Mouse (Mus musculus): ENCODE measurements around the gene Olfr777.
"Not testable (repeated sequence)": the region's sequence is repeated elsewhere in the genome, so short reads cannot be mapped to it uniquely, and the experiment has no call there.

Gene Olfr777

DNA sequence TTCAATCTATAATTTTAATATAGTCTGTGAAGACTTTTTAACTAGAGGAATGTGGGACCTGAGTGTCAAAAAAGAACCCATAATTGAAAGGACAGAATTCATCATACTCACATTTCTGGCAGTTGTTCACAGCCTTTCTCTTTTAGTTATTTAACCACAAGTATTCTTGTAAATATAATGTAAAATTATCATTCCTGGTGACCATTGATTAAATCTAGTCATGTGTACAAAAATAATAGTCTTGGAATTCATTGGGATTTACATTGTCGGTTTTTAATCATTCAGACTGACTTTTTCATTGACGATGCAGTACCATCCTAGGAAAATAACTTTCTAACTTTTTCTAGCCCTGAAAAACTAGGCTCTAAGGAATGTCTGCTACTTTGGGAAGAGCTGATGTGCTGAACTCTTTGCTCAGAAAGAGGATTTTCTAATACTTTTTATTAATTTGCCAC, at the start of gene Olfr777:
TSS of gene Olfr777 (minus strand) at position 405 of the 455 bp plus-strand sequence.
- no peak for DNase-seq (ENCODE audit: low read depth, low spot score)

- DNase-seq (ENCODE audit: low read depth, low spot score) = no peak
Observed at GRCm38 (mm10) chr10:129317817-129318216, 46.5 kb upstream of the Olfr777 start, which contains the start of gene Olfr780. Gene Olfr780, plus strand, starts transcription at chr10:129318117.

GRCm38 (mm10) chr10:129313521-129313920, 42.2 kb upstream of the Olfr777 start:
- DNase-seq (ENCODE audit: low read depth, low spot score) = not testable (repeated sequence)

DNA sequence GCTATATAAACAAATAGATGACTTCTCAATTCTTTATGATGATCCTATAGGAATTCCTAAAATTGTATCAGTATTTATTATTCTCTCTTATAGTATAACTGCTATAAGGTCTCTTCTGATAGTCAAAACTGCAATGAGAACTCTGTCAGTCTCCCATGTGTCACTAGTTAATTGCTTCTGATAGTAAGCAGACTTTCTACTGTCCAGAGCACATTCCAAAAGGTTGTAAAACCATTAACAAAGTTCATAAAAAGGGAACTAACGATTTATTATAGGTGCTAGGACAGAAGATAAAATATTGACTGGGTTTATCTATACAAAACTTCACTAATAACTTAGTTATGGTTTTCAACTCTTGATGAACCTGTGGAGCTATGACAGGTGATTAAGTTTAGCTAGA, 41.7 kb upstream of the Olfr777 start:
- not testable (repeated sequence) for DNase-seq (ENCODE audit: low read depth, low spot score)

DNA sequence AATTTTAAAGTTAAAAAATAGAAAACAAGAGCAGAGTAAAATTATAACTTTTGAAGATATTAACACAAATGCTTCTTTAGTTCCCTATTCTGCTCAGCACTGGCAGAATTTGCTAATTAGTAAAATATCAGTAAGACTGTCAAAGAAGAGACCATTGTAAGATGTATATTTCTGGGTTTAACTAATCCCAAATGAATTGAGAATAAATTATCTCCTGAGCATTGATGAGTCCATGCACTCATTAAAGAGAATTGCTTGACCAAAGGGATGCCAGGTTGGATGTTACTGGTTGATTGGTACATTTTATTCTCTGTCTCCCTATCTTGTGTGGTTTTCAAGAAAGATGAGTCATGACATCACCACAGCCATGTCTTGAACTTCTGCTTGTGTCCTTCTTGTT, 12.5 kb downstream of the Olfr777 start, which contains the start of gene Olfr776:
TSS of gene Olfr776 (plus strand) at position 301 of the 400 bp plus-strand sequence.
- no peak for DNase-seq (ENCODE audit: low read depth, low spot score)

GRCm38 (mm10) chr10:129248112-129248511, 23.2 kb downstream of the Olfr777 start, which contains the start of gene Olfr775:
Gene Olfr775, plus strand, starts transcription at chr10:129248412.
- DNase-seq (ENCODE audit: low read depth, low spot score) = no peak

DNA sequence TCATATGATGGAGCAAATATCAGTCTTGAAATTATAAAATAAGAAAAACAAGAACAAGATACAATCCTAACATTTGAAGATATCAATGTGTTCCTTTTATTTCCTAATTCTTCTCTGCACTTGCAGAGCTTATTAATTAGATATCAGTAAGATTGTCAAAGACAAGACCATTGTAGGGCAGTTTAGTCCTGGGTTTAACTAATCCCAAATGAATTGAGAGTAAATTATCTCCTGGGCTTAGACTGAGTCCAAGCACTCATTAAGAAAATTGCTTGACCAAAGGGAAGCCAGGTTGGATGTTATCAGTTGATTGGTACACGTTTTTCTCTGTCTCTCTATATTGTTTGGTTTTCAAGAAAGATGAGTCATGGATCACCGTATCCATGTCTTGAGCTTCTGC, 35.4 kb downstream of the Olfr777 start, which contains the start of gene Olfr774:
TSS of gene Olfr774 (plus strand) at position 301 of the 400 bp plus-strand sequence.
- no peak for DNase-seq (ENCODE audit: low read depth, low spot score)

DNA sequence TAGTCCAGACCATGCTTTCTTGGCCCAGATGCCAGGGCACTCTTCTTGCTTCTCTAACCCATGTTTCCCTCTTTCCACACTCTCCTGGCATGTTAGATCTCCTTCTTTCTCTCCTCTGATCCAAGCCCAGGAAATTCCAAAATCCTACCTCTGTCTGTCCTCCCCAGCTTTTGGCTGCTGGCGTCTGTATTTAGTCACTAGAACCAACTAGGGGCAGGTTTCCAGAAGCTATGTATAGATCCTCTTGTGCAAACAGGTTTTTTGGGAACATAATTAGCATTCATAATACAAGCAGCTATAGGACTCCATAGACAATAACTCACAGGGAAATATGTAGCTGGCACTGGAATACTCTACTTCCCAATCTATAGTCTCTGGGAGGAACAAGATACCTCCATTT, 40.5 kb downstream of the Olfr777 start:
- no peak for DNase-seq (ENCODE audit: low read depth, low spot score)

All from WW6 (cell line).